Mouse (Mus musculus) heart, embryonic 14.5 days (tissue): ENCODE data around the gene Frrs1. TPM values are rescaled to one million over a fixed set of nuclear protein-coding genes. Genes with fewer than 3 reads are reported as not detected.

Source experiments
- ATAC-seq: fragments of 200-750 bp; cut with Nextera tagmentation; 2 replicates; pipeline ENCODE4 v1.8.0; 2017; ENCODE audit warnings: low read depth, moderate TSS enrichment; ENCODE audit not compliant: insufficient number of reproducible peaks, insufficient read depth, low FRiP score
- H3K27ac ChIP-seq, 2 experiments: fragments of 200-500 bp in 1 of 2; fragments of 300-500 bp in 1 of 2; sonication (generic) in 1 of 2; replicated peaks in 1 of 2; 2 replicates each; pipeline ENCODE4 v1.5.1; 2012 to 2014; ENCODE audit warnings: low read depth in 2 of 2, low read length in 2 of 2, control low read depth in 1 of 2, mild to moderate bottlenecking in 1 of 2, mixed read lengths in 1 of 2; ENCODE audit not compliant: control insufficient read depth in 1 of 2, insufficient read depth in 1 of 2
- H3K27me3 ChIP-seq: fragments of 300-500 bp; sonication (generic); 2 replicates; pipeline ENCODE4 v1.6.1; 2014; ENCODE audit warnings: mild to moderate bottlenecking, low read length, control low read depth; ENCODE audit not compliant: control insufficient read depth, insufficient read depth
- H3K36me3 ChIP-seq: fragments of 300-500 bp; sonication (generic); 2 replicates; pipeline ENCODE4 v1.6.1; 2014; ENCODE audit warnings: mild to moderate bottlenecking, control low read depth, low read length, mixed read lengths; ENCODE audit not compliant: control insufficient read depth, insufficient read depth
- H3K4me1 ChIP-seq, 2 experiments: fragments of 200-500 bp in 1 of 2; fragments of 300-500 bp in 1 of 2; sonication (generic) in 1 of 2; 2 replicates each; pipeline ENCODE4 v1.6.1; 2012 to 2014; ENCODE audit warnings: low read length in 2 of 2, control low read depth in 1 of 2, mixed read lengths in 1 of 2; ENCODE audit not compliant: control insufficient read depth in 2 of 2, insufficient read depth in 2 of 2
- H3K4me2 ChIP-seq: fragments of 300-500 bp; sonication (generic); 2 replicates; pipeline ENCODE4 v1.6.1; 2014; ENCODE audit warnings: mild to moderate bottlenecking, low read length
- H3K4me3 ChIP-seq, 2 experiments: fragments of 200-500 bp in 1 of 2; fragments of 300-500 bp in 1 of 2; sonication (generic) in 1 of 2; 2 replicates each; pipeline ENCODE4 v1.5.1; 2012 to 2014; ENCODE audit warnings: low read length in 2 of 2, mild to moderate bottlenecking in 2 of 2, control low read depth in 1 of 2, low read depth in 1 of 2, moderate library complexity in 1 of 2; ENCODE audit not compliant: control insufficient read depth in 1 of 2, insufficient read depth in 1 of 2
- H3K9ac ChIP-seq: fragments of 300-500 bp; sonication (generic); 2 replicates; pipeline ENCODE4 v1.6.1; 2014; ENCODE audit warnings: mild to moderate bottlenecking, low read length
- H3K9me3 ChIP-seq: fragments of 300-500 bp; sonication (generic); 2 replicates; pipeline ENCODE4 v1.6.1; 2016; ENCODE audit warnings: low read length, control low read depth; ENCODE audit not compliant: control insufficient read depth
- WGBS: fragments of 180-500 bp; shearing (Covaris S2); extraction: QIAGEN DNeasy Blood & Tissue Kit; methylation state at CpG from one replicate; pipeline ENCODE4 v1.1.7; 2014; 5-methylcytosine and 5-hydroxymethylcytosine counted together
- polyA plus RNA-seq: library from polyadenylated mRNA; unstranded; fragments of >200 nt; fragmentation: Nextera tagmentation; extraction: Ambion mirVana; gene quantifications from 2 replicates; pipeline ENCODE4 v1.2.1, GENCODE M21; 2014

Frrs1 gene
- polyA plus RNA-seq, 1 experiment from 2014 or later, result 24.7 TPM

DNA sequence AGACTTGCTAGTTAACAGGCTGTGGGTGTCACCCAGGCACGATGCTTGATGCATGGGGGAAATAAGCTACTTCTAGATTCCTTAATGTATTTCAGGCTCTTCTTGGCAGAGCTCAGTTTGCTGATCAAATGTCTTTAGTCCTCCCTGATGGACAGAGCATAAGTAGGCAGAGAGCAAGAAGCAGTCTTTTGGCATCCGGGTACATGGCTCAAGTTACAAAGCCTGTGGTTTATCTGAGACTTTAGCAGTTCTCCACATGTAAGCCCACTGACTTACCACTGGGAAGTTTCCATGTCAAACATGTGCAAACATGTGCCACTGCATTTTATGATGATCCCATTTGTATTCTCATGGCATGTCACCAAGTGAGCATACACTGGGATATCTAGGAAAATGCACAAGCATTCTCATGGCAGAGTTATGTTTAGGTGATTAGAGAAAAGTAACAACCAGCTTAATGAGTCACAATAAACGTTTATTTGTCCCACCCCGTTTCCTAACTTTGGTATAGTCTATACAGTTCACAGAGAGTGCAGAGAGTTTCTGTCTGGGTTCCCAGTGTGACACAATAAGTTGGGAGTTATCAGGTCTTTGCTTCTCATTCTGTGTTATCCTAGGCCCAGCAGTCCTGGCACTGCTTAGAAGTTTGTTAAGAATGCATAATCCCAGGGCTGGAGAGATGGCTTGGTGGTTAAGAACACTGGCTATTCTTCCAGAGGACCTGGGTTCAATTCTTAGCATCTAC, 32.6 kb upstream of the Frrs1 start:
- H3K36me3 ChIP-seq, result no peaks in the 10 kb centered on the region
- H3K9me3 ChIP-seq, result 0 out of 2 replicates have a peak, but pooled peaks cover 3% of the 10 kb centered on the region
- no peak overlapping the region for H3K4me2 ChIP-seq
- H3K27me3 ChIP-seq, result no peaks in the 10 kb centered on the region
- WGBS, result 68% methylated on average over 4 of the region's 4 CpGs
- H3K4me3 ChIP-seq, result no peak overlapping the region
- no peak for ATAC-seq
- H3K27ac ChIP-seq, result no peak overlapping the region
- no peaks in the 10 kb centered on the region for H3K4me1 ChIP-seq
- no peak overlapping the region for H3K9ac ChIP-seq

- H3K36me3 ChIP-seq, result no peaks in the 10 kb centered on the region
- H3K9me3 ChIP-seq, result 0 out of 2 replicates have a peak, but pooled peaks cover 3% of the 10 kb centered on the region
- no peak overlapping the region for H3K4me3 ChIP-seq
- peaks cover 2 to 5% of the 10 kb centered on the region in 2 experiments; a peak in 3 of 4 replicates for H3K4me1 ChIP-seq
- H3K9ac ChIP-seq, result no peak overlapping the region
- WGBS, result 83% methylated on average over 10 of the region's 10 CpGs
- ATAC-seq, result no peak
- H3K27ac ChIP-seq, result no peak overlapping the region
- H3K27me3 ChIP-seq, result no peaks in the 10 kb centered on the region
- no peak overlapping the region for H3K4me2 ChIP-seq
These were observed 29.9 kb upstream of the Frrs1 start for GRCm38 (mm10) chr3:116829274-116829920.

- no peaks in the 10 kb centered on the region for H3K27me3 ChIP-seq
- H3K4me1 ChIP-seq, result peaks cover 5% of the 10 kb centered on the region in 2 experiments
- no peak overlapping the region for H3K4me3 ChIP-seq
- no peak for ATAC-seq
- no peak overlapping the region for H3K4me2 ChIP-seq
- H3K9ac ChIP-seq, result no peak overlapping the region
- H3K27ac ChIP-seq, result no peak overlapping the region
- 53% methylated on average over 5 of the region's 5 CpGs for WGBS
- 0 out of 2 replicates have a peak, but pooled peaks cover under 1% of the 10 kb centered on the region for H3K9me3 ChIP-seq
- H3K36me3 ChIP-seq, result no peaks in the 10 kb centered on the region
These were observed 27.9 kb upstream of the Frrs1 start for GRCm38 (mm10) chr3:116831324-116831723.

- WGBS, result 48% methylated on average over 7 of the region's 7 CpGs
- Histone ChIP-seq H3K9ac (no peak overlapping the region), H3K4me2 (no peak overlapping the region), H3K36me3 (no peaks in the 10 kb centered on the region), H3K27ac (peak overlapping the region; percentile 64; a peak in 3 of 4 replicates), H3K9me3 (no peaks in the 10 kb centered on the region), H3K4me1 (peaks cover 5% of the 10 kb centered on the region in 2 experiments), H3K4me3 (no peak overlapping the region), H3K27me3 (no peaks in the 10 kb centered on the region)
- ATAC-seq, result peak; percentile 48; the same call in 1 of the 2 replicates
These were observed 26.5 kb upstream of the Frrs1 start for GRCm38 (mm10) chr3:116832526-116833310.

DNA sequence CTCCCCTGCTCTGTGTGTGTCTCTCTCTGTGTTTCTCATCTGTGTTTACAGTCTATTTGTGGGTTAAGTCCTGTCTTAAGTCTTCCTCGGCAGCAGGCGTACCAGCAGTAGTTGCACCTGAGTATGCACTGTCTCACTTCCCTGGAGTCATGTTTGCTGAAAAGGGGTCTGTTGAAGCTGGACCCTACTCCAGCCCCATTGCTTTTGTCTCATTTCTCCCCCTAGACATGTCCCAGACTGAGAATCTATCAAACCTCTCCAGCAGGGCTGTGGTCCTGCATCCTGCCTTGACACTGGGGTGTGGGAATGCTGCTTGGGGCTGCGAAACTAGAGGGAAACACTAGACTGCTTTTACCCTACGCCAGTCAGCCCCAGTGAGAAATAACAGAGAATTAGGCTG, 25.8 kb upstream of the Frrs1 start:
- no peak overlapping the region for H3K4me2 ChIP-seq
- no peak for ATAC-seq
- H3K36me3 ChIP-seq, result no peaks in the 10 kb centered on the region
- no peak overlapping the region for H3K4me3 ChIP-seq
- H3K27me3 ChIP-seq, result no peaks in the 10 kb centered on the region
- WGBS, result 76% methylated on average over 4 of the region's 4 CpGs
- H3K9ac ChIP-seq, result no peak overlapping the region
- H3K27ac ChIP-seq, result 0 out of 4 replicates have a peak overlapping the region, but pooled peaks of 1 of the 2 experiments have one; percentile 0
- H3K9me3 ChIP-seq, result no peaks in the 10 kb centered on the region
- peaks cover 5% of the 10 kb centered on the region in 2 experiments for H3K4me1 ChIP-seq

DNA sequence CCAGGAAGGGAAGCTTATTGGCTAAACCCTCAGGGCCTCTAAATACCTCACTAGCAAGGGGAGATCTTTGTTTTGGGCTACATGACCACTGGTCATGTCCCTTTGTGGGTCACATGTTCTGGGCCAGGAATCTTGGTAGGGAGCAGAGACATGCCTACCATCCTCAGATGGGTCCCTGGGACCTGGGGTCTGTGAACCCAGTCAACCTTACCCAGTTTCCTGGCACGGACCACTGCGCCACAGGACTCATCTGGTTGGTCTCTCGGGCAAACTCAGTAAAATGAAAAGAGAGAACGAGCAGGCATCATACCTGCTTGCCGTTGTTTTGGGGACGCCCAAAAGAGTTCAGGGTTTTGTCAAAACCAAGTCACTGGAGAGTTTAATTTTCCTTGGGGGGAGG, 25.0 kb upstream of the Frrs1 start:
- H3K4me2 ChIP-seq, result no peak overlapping the region
- no peak for ATAC-seq
- no peak overlapping the region for H3K27ac ChIP-seq
- H3K36me3 ChIP-seq, result no peaks in the 10 kb centered on the region
- no peaks in the 10 kb centered on the region for H3K9me3 ChIP-seq
- 96% methylated on average over 6 of the region's 6 CpGs for WGBS
- no peak overlapping the region for H3K4me3 ChIP-seq
- no peaks in the 10 kb centered on the region for H3K27me3 ChIP-seq
- H3K9ac ChIP-seq, result no peak overlapping the region
- peaks cover 5% of the 10 kb centered on the region in 2 experiments for H3K4me1 ChIP-seq

- Histone ChIP-seq H3K27ac (0 out of 4 replicates have a peak overlapping the region, but pooled peaks of 1 of the 2 experiments have one; percentile 20), H3K27me3 (no peaks in the 10 kb centered on the region), H3K9ac (peak overlapping the region; percentile 60), H3K4me3 (peak overlapping the region in 1 of 2 experiments; percentile 28; a peak in 2 of 4 replicates), H3K36me3 (no peaks in the 10 kb centered on the region), H3K4me2 (peak overlapping the region; percentile 62), H3K4me1 (peaks cover 5% of the 10 kb centered on the region in 2 experiments), H3K9me3 (no peaks in the 10 kb centered on the region)
- 68% methylated on average over 4 of the region's 4 CpGs for WGBS
- ATAC-seq, result no peak
These were observed 23.9 kb upstream of the Frrs1 start for GRCm38 (mm10) chr3:116835350-116835749.
